In genomic region chr13:107676310-107677090, GRCm38 (mm10) we compare ENCODE assay signal across 8 mouse cellular contexts.
DNase-seq lines count a peak whose midpoint lies in the region; ATAC-seq and TF ChIP-seq lines count a peak whose summit lies in the region.

No protein-coding gene starts in this region.

- no peaks in the 10 kb centered on the region for H3K27me3 ChIP-seq in forebrain, embryonic 16.5 days (replicated peaks; ENCODE audit: control insufficient read depth, insufficient read depth, low read length)
- H3K27me3 ChIP-seq in hindbrain, embryonic 11.5 days (ENCODE audit: control insufficient read depth, insufficient read depth, low read length), result no peaks in the 10 kb centered on the region
- no peaks in the 10 kb centered on the region for H3K27me3 ChIP-seq in limb, embryonic 14.5 days (ENCODE audit: control insufficient read depth, insufficient read depth, low read length)
- no peaks in the 10 kb centered on the region for H3K27me3 ChIP-seq in midbrain, embryonic 14.5 days (ENCODE audit: control insufficient read depth, insufficient read depth, low read length)

- H3K4me3 ChIP-seq in forebrain, embryonic 16.5 days (replicated peaks; ENCODE audit: low read length), result no peak overlapping the region
- H3K4me3 ChIP-seq in hindbrain, embryonic 11.5 days (ENCODE audit: low read depth, low read length), result no peak overlapping the region
- no peak overlapping the region for H3K4me3 ChIP-seq in limb, embryonic 14.5 days (replicated peaks; ENCODE audit: low read length)
- H3K4me3 ChIP-seq in midbrain, embryonic 14.5 days (replicated peaks; ENCODE audit: low read depth, low read length), result no peak overlapping the region

- peak; percentile 22 for DNase-seq in left cerebral cortex, postnatal 4 days
- no peak for DNase-seq in left cerebral cortex, adult 11 months (ENCODE audit: low spot score)
- peak; percentile 37 for DNase-seq in hindbrain, embryonic 11.5 days (ENCODE audit: low spot score)
- DNase-seq in limb, embryonic 14.5 days (ENCODE audit: low spot score), result peak; percentile 57
- no peak for DNase-seq in midbrain, embryonic 14.5 days
- DNase-seq in spleen, adult 18-20 months, result no peak
- DNase-seq in right cerebral cortex, adult 18-20 months, result no peak

- WGBS in forebrain, embryonic 16.5 days, result 15% methylated on average over 9 of the region's 9 CpGs
- WGBS in hindbrain, embryonic 11.5 days, result 21% methylated on average over 8 of the region's 9 CpGs
- 14% methylated on average over 9 of the region's 9 CpGs for WGBS in limb, embryonic 14.5 days
- 19% methylated on average over 9 of the region's 9 CpGs for whole genome bisulfite sequencing in midbrain, embryonic 14.5 days

- no peak overlapping the region for H3K4me2 ChIP-seq in forebrain, embryonic 16.5 days (ENCODE audit: low read length)
- no peak overlapping the region for H3K4me2 ChIP-seq in hindbrain, embryonic 11.5 days (replicated peaks; ENCODE audit: low read depth, low read length)
- peak overlapping the region; percentile 17; the same call in 1 of the 2 replicates for H3K4me2 ChIP-seq in limb, embryonic 14.5 days (replicated peaks; ENCODE audit: low read depth, low read length, severe bottlenecking)
- H3K4me2 ChIP-seq in midbrain, embryonic 14.5 days (ENCODE audit: low read length), result no peak overlapping the region

- H3K4me1 ChIP-seq in forebrain, embryonic 16.5 days (replicated peaks; ENCODE audit: control insufficient read depth, insufficient read depth, low read length), result peaks cover 13% of the 10 kb centered on the region
- no peaks in the 10 kb centered on the region for H3K4me1 ChIP-seq in hindbrain, embryonic 11.5 days (replicated peaks; ENCODE audit: control insufficient read depth, insufficient read depth, low read length)
- H3K4me1 ChIP-seq in limb, embryonic 14.5 days (ENCODE audit: control insufficient read depth, insufficient read depth, low read length), result peaks cover 17% of the 10 kb centered on the region
- peaks cover 8% of the 10 kb centered on the region; the same call in 1 of the 2 replicates for H3K4me1 ChIP-seq in midbrain, embryonic 14.5 days (ENCODE audit: control insufficient read depth, insufficient read depth, low read length)

- intact Hi-C loops in left cerebral cortex, postnatal 4 days (cut with DNase I), result no loop called here

- peak; percentile 73 for ATAC-seq in forebrain, embryonic 16.5 days
- peak; percentile 59 for ATAC-seq in hindbrain, embryonic 11.5 days (ENCODE audit: low FRiP score)
- peak; percentile 46 for ATAC-seq in limb, embryonic 14.5 days (ENCODE audit: low FRiP score, low read depth)
- peak; percentile 55; the same call in 1 of the 2 replicates for ATAC-seq in midbrain, embryonic 14.5 days (ENCODE audit: low FRiP score, low TSS enrichment)

- H3K9me3 ChIP-seq in forebrain, embryonic 16.5 days (ENCODE audit: control insufficient read depth, low read length), result no peaks in the 10 kb centered on the region
- no peaks in the 10 kb centered on the region for H3K9me3 ChIP-seq in hindbrain, embryonic 11.5 days (ENCODE audit: control insufficient read depth, low read length)
- H3K9me3 ChIP-seq in limb, embryonic 14.5 days (ENCODE audit: control insufficient read depth, low read length), result no peaks in the 10 kb centered on the region
- H3K9me3 ChIP-seq in midbrain, embryonic 14.5 days (ENCODE audit: control insufficient read depth, low read length), result no peaks in the 10 kb centered on the region

- H3K9ac ChIP-seq in forebrain, embryonic 16.5 days (replicated peaks; ENCODE audit: low read depth, low read length), result no peak overlapping the region
- H3K9ac ChIP-seq in hindbrain, embryonic 11.5 days (ENCODE audit: low read depth, low read length), result no peak overlapping the region
- H3K9ac ChIP-seq in limb, embryonic 14.5 days (ENCODE audit: low read depth, low read length, severe bottlenecking), result no peak overlapping the region; the same call in 1 of the 2 replicates
- no peak overlapping the region for H3K9ac ChIP-seq in midbrain, embryonic 14.5 days (replicated peaks; ENCODE audit: low read length)

- H3K36me3 ChIP-seq in forebrain, embryonic 16.5 days (ENCODE audit: control insufficient read depth, insufficient read depth), result no peaks in the 10 kb centered on the region
- H3K36me3 ChIP-seq in hindbrain, embryonic 11.5 days (ENCODE audit: control insufficient read depth, insufficient read depth, low read length), result no peaks in the 10 kb centered on the region
- no peaks in the 10 kb centered on the region for H3K36me3 ChIP-seq in limb, embryonic 14.5 days (ENCODE audit: control insufficient read depth, insufficient read depth, low read length)
- no peaks in the 10 kb centered on the region for H3K36me3 ChIP-seq in midbrain, embryonic 14.5 days (ENCODE audit: control insufficient read depth, insufficient read depth, low read length)

- no peak for TF ChIP-seq POLR2A in limb, embryonic 14.5 days (IDR thresholded peaks at IDR 0.05; ENCODE audit: borderline replicate concordance, extremely low read depth, insufficient read depth, insufficient read length)

- no peak overlapping the region; the same call in 1 of the 2 replicates for H3K27ac ChIP-seq in forebrain, embryonic 16.5 days (ENCODE audit: low read length)
- no peak overlapping the region for H3K27ac ChIP-seq in hindbrain, embryonic 11.5 days (ENCODE audit: low read depth, low read length)
- H3K27ac ChIP-seq in limb, embryonic 14.5 days (replicated peaks; ENCODE audit: low read depth, low read length), result peak overlapping the region; percentile 43
- no peak overlapping the region for H3K27ac ChIP-seq in midbrain, embryonic 14.5 days (replicated peaks; ENCODE audit: low read depth, low read length)

Comparison
In these comparisons a context has a peak if more than half of its experiments do, and no peak if none do; other contexts are left out.
1. DNase-seq: peak in left cerebral cortex, postnatal 4 days (single experiment), hindbrain, embryonic 11.5 days (single experiment) and limb, embryonic 14.5 days (single experiment); none in left cerebral cortex, adult 11 months (single experiment), midbrain, embryonic 14.5 days (single experiment), spleen, adult 18-20 months (0 of 2) and right cerebral cortex, adult 18-20 months (single experiment).
2. Peak in every context shown above with its lines, with median percentiles within 50 percentile points of each other: ATAC-seq.